Mouse (Mus musculus) lung, postnatal 25 days (tissue): Measurements from ENCODE around the gene Jade1.

Source experiments
- DNase-seq: peaks from one replicate; pipeline ENCODE4 v3.0.0; 2022; ENCODE audit warnings: low spot score

Gene Jade1

GRCm38 (mm10) chr3:41555491-41556381, at the start of gene Jade1:
TSS of gene Jade1 (plus strand) at chr3:41555731.
- DNase-seq, result no peak

GRCm38 (mm10) chr3:41509441-41509840, 46.1 kb upstream of the Jade1 start:
- DNase-seq, result peak; percentile 83

- DNase-seq, result no peak
Measured at GRCm38 (mm10) chr3:41510191-41510590, 45.3 kb upstream of the Jade1 start.

- DNase-seq, result no peak
Measured at GRCm38 (mm10) chr3:41510750-41511149, 44.8 kb upstream of the Jade1 start.

- DNase-seq, result no peak
Measured at GRCm38 (mm10) chr3:41514003-41514402, 41.5 kb upstream of the Jade1 start.

GRCm38 (mm10) chr3:41514683-41515305, 40.7 kb upstream of the Jade1 start:
- DNase-seq, result no peak

- DNase-seq, result no peak
Measured at GRCm38 (mm10) chr3:41516961-41517518, 38.5 kb upstream of the Jade1 start.

GRCm38 (mm10) chr3:41520925-41521324, 34.6 kb upstream of the Jade1 start:
- DNase-seq, result no peak

GRCm38 (mm10) chr3:41521733-41522132, 33.8 kb upstream of the Jade1 start:
- peak; percentile 46 for DNase-seq

GRCm38 (mm10) chr3:41522226-41523005, 33.1 kb upstream of the Jade1 start:
- DNase-seq, result peak; percentile 75

GRCm38 (mm10) chr3:41523006-41523375, 32.5 kb upstream of the Jade1 start:
- no peak for DNase-seq

GRCm38 (mm10) chr3:41523460-41523859, 32.1 kb upstream of the Jade1 start:
- DNase-seq, result no peak

GRCm38 (mm10) chr3:41528291-41528969, 27.1 kb upstream of the Jade1 start:
- no peak for DNase-seq

- no peak for DNase-seq
Measured at GRCm38 (mm10) chr3:41530156-41530555, 25.4 kb upstream of the Jade1 start.

- no peak for DNase-seq
Measured at GRCm38 (mm10) chr3:41531541-41531940, 24.0 kb upstream of the Jade1 start.

- no peak for DNase-seq
Measured at GRCm38 (mm10) chr3:41532109-41532508, 23.4 kb upstream of the Jade1 start.

GRCm38 (mm10) chr3:41533660-41534059, 21.9 kb upstream of the Jade1 start:
- DNase-seq, result no peak

GRCm38 (mm10) chr3:41537957-41538356, 17.6 kb upstream of the Jade1 start:
- no peak for DNase-seq

- DNase-seq, result no peak
Measured at GRCm38 (mm10) chr3:41541313-41541712, 14.2 kb upstream of the Jade1 start.

- no peak for DNase-seq
Measured at GRCm38 (mm10) chr3:41544451-41544850, 11.1 kb upstream of the Jade1 start.

GRCm38 (mm10) chr3:41547289-41547688, 8.2 kb upstream of the Jade1 start:
- DNase-seq, result no peak

- DNase-seq, result no peak
Measured at GRCm38 (mm10) chr3:41548238-41548637, 7.3 kb upstream of the Jade1 start.
